Mouse (Mus musculus) liver, postnatal 0 days (tissue): ENCODE results near the gene Mapk11.

ENCODE experiments used
- CTCF ChIP-seq: sonication (generic); IDR thresholded peaks from 2 replicates; pipeline ENCODE4 v1.5.1; 2016; ENCODE audit warnings: antibody characterized with exemption, low read depth
- EP300 ChIP-seq: IDR thresholded peaks from 2 replicates; pipeline ENCODE4 v1.6.1; 2016; ENCODE audit warnings: antibody characterized with exemption, low read depth, mild to moderate bottlenecking

- TF ChIP-seq CTCF (no peak), EP300 (no peak)
Observed at GRCm38 (mm10) chr15:89148496-89149270, 745 bp downstream of the Mapk11 start.
